Mouse (Mus musculus) testis, adult 2 months (tissue): ENCODE measurements around the gene Sipa1l1. TPM values are rescaled to one million over a fixed set of nuclear protein-coding genes. Genes with fewer than 3 reads are reported as not detected.

Experiments
- H3K27ac ChIP-seq: fragments of 200-500 bp; 2 replicates; pipeline ENCODE4 v1.5.1; 2012; ENCODE audit warnings: low read depth, low read length; ENCODE audit not compliant: control insufficient read depth, insufficient read depth
- H3K27me3 ChIP-seq: fragments of 200-500 bp; 2 replicates; pipeline ENCODE4 v1.6.1; 2012; ENCODE audit warnings: mild to moderate bottlenecking, low read length, moderate library complexity; ENCODE audit not compliant: control insufficient read depth, insufficient read depth
- H3K36me3 ChIP-seq: fragments of 200-500 bp; 2 replicates; pipeline ENCODE4 v1.6.1; 2012; ENCODE audit warnings: mild to moderate bottlenecking, low read length; ENCODE audit not compliant: control insufficient read depth, insufficient read depth
- H3K4me1 ChIP-seq: fragments of 200-500 bp; 2 replicates; pipeline ENCODE4 v1.6.1; 2012; ENCODE audit warnings: low read length; ENCODE audit not compliant: control insufficient read depth, insufficient read depth
- H3K4me3 ChIP-seq: fragments of 200-500 bp; 2 replicates; pipeline ENCODE4 v1.5.1; 2012; ENCODE audit warnings: low read depth, mild to moderate bottlenecking, low read length, moderate library complexity, mixed read lengths; ENCODE audit not compliant: control insufficient read depth
- CTCF ChIP-seq: fragments of 200-500 bp; IDR thresholded peaks from 2 replicates; pipeline ENCODE4 v1.5.1; 2012; ENCODE audit warnings: low read depth, mild to moderate bottlenecking, inconsistent platforms, low read length, moderate library complexity; ENCODE audit not compliant: control insufficient read depth, insufficient read depth, insufficient replicate concordance
- POLR2A ChIP-seq: fragments of 200-500 bp; IDR thresholded peaks from 2 replicates; pipeline ENCODE4 v1.6.1; 2012; ENCODE audit warnings: low read depth, mild to moderate bottlenecking, inconsistent platforms, low read length, moderate library complexity; ENCODE audit not compliant: control insufficient read depth
- polyA plus RNA-seq: library from polyadenylated mRNA; depleted of rRNA; stranded (reverse); fragments of >200 nt; gene quantifications from 2 replicates; pipeline ENCODE4 v1.2.3, GENCODE M21; 2012

Sipa1l1 gene
- polyA plus RNA-seq, 1 experiment, result 19.5 TPM

DNA sequence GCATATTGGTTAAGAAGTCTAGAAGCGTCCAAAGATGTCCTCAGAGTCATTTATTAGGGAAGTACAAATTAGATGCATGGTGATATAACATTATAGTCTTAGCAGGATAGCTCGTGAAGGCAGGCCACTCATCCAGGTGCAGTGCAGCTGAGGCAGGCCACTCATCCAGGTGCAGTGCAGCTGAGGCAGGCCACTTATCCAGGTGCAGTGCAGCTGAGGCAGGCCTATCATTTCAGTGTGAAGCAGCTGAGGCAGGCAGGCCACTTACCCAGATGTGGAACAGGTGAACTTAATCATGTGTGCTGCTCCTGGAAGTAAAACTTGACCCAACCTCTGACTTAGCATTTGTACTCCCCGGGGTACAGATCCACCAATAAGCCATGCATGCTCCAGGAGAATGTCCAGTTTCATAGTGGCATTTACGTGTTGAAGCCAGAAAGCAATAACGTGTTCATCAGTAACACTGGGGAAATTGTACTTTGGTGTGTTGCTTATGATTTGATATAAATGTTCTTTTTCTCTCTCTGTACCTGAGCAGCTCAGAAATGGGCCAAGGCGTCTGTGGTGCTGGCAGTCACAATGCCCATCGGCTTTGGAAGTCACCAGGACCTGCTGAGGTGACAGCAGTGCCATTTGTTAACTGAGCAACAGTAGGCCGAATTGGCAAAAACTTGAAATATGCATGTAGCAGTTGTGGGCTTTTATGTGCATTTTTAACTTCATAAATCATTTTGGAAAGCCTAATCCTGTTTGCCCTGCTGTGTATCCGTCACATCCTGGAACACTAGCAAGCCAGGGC is 129.7 kb downstream of the Sipa1l1 start:
- Histone ChIP-seq H3K4me1 (no peaks in the 10 kb centered on the region), H3K4me3 (no peak overlapping the region), H3K36me3 (no peaks in the 10 kb centered on the region), H3K27me3 (no peaks in the 10 kb centered on the region), H3K27ac (no peak overlapping the region)
- no peak for TF ChIP-seq CTCF
- no peak for TF ChIP-seq POLR2A

DNA sequence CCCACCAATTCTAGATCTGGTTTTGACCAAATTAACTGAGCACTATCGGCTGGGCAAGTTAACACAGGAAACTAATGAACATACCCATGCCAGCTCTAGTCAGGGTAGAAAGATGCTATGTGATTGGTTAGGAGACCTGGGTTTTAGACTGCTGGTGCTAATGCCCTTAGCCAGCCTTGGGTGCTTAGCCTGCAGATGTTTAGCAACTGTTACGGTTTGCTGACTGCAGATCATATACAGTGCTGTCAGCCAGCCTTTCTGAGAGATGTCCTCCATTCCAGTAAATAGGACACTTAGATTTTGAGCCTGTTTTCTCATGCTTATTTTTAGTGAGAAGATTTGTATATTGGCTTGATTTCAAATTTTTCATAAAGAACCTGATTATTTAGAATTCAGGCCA is 135.0 kb downstream of the Sipa1l1 start:
- no peak overlapping the region for H3K4me3 ChIP-seq
- H3K4me1 ChIP-seq, result no peaks in the 10 kb centered on the region
- H3K27me3 ChIP-seq, result no peaks in the 10 kb centered on the region
- no peak for TF ChIP-seq CTCF
- no peak for TF ChIP-seq POLR2A
- no peak overlapping the region for H3K27ac ChIP-seq
- no peaks in the 10 kb centered on the region for H3K36me3 ChIP-seq

- TF ChIP-seq POLR2A (no peak), CTCF (no peak)
- Histone ChIP-seq H3K27me3 (no peaks in the 10 kb centered on the region), H3K27ac (no peak overlapping the region), H3K36me3 (no peaks in the 10 kb centered on the region), H3K4me3 (no peak overlapping the region), H3K4me1 (no peaks in the 10 kb centered on the region)
Measured at GRCm38 (mm10) chr12:82306035-82306434, 136.9 kb downstream of the Sipa1l1 start.

DNA sequence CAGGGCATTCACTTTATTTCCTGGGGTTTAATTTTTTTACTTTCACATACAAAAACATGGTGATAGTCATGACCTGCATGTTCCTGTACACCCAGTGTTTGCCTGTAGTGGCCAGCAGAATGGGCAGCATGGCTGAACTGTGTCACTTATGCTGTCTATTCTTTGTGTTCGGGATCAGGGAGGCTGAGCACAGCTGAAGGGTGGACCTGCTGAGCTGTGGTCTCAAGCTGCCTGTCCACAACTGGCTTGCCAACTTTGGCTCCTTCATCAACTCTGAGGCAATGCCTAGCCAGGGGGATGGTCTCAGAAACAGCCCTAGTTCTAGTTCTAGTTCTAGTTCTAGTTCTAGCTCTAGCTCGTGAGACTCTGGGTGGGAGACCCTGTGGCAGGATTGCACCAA is 142.5 kb downstream of the Sipa1l1 start:
- H3K4me1 ChIP-seq, result no peaks in the 10 kb centered on the region
- no peaks in the 10 kb centered on the region for H3K27me3 ChIP-seq
- no peaks in the 10 kb centered on the region for H3K36me3 ChIP-seq
- no peak for TF ChIP-seq POLR2A
- no peak for TF ChIP-seq CTCF
- H3K4me3 ChIP-seq, result no peak overlapping the region
- H3K27ac ChIP-seq, result no peak overlapping the region

- Histone ChIP-seq H3K4me1 (no peaks in the 10 kb centered on the region), H3K27me3 (no peaks in the 10 kb centered on the region), H3K27ac (no peak overlapping the region), H3K36me3 (no peaks in the 10 kb centered on the region), H3K4me3 (no peak overlapping the region)
- TF ChIP-seq CTCF (no peak), POLR2A (no peak)
Measured at GRCm38 (mm10) chr12:82312091-82312820, 143.1 kb downstream of the Sipa1l1 start.

DNA sequence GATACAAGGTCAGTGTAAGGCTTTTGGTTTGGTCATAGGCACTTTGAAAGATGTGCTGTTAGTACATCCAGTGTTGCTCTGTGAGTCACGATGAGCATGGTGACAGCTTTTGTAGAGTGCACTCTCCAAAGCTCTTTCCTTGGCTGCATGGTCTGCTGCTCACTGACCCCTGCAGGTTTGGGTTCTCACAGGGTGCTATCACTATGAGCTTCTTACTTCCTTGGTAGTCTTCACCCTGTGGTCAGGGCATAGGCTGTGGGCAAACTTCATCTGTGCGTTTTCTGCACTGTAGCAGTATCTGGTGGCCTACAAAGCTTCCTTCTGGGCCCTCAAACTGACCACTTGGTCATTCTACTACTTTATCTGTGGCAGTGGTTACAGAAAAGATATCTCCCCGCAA is 144.0 kb downstream of the Sipa1l1 start:
- no peaks in the 10 kb centered on the region for H3K27me3 ChIP-seq
- no peak overlapping the region for H3K27ac ChIP-seq
- H3K4me1 ChIP-seq, result no peaks in the 10 kb centered on the region
- H3K4me3 ChIP-seq, result no peak overlapping the region
- no peaks in the 10 kb centered on the region for H3K36me3 ChIP-seq
- TF ChIP-seq CTCF (no peak), POLR2A (no peak)

DNA sequence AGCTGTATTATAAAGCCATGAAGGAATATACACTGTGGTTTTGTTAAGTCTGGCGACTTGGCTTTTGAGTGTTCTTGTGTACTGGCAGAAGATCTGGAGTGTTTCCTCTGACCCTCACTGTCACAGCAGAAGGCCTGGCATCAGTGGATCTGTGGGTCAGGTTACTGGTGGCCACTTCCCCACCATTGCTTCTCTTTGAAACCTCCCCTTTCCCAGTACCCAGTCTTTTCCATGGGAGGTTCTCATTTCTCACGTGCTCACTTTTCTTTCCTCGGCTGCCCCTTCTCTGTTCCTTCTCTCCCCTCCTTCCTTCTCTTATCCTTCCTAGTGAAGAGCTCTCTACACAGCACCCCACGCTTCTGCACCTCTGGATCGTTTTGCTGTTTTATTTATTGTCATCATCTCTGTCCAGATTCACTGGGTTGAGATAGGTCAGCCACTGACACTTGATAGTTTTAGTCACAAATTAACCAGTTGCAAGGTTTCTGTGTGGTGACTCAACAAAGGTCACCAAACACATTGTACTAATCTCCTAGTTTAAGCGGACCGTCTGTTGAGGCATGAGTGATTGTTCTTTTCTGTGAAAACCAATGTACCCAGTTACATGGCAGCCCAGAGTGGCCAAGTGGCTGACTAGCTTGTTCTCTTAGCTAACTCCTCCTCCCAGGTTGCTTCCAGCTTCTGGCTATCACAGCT is 150.5 kb downstream of the Sipa1l1 start:
- Histone ChIP-seq H3K27ac (no peak overlapping the region), H3K4me1 (no peaks in the 10 kb centered on the region), H3K36me3 (no peaks in the 10 kb centered on the region), H3K27me3 (no peaks in the 10 kb centered on the region), H3K4me3 (no peak overlapping the region)
- TF ChIP-seq CTCF (no peak), POLR2A (no peak)
